Mouse (Mus musculus) brain, embryonic 14.5 days (tissue): Measurements from ENCODE around the gene Akr1b7. TPM values are rescaled to one million over a fixed set of nuclear protein-coding genes. Genes with fewer than 3 reads are reported as not detected.

Source experiments
- DNase-seq: peaks from one replicate; pipeline ENCODE4 v3.0.0-alpha.2; 2011; ENCODE audit warnings: low read depth
- CTCF ChIP-seq: fragments of 200-500 bp; IDR thresholded peaks from 2 replicates; pipeline ENCODE4 v1.5.1; 2012; ENCODE audit warnings: inconsistent platforms, mild to moderate bottlenecking, moderate library complexity, borderline replicate concordance; ENCODE audit not compliant: insufficient read depth, insufficient read length; ENCODE audit errors: extremely low read depth
- POLR2A ChIP-seq: fragments of 200-500 bp; IDR thresholded peaks from 2 replicates; pipeline ENCODE4 v1.6.1; 2012; ENCODE audit warnings: mild to moderate bottlenecking, inconsistent platforms, borderline replicate concordance; ENCODE audit not compliant: poor library complexity, insufficient read depth, insufficient read length, severe bottlenecking; ENCODE audit errors: extremely low read depth
- polyA plus RNA-seq: library from polyadenylated mRNA; depleted of rRNA; stranded (reverse); fragments of >200 nt; gene quantifications from 2 replicates; pipeline ENCODE4 v1.2.3, GENCODE M21; 2012; rRNA removed

Akr1b7 gene
- polyA plus RNA-seq, 1 experiment: 0.05 TPM

- TF ChIP-seq CTCF (no peak), POLR2A (no peak)
- DNase-seq: no peak
Measured at GRCm38 (mm10) chr6:34441556-34442257, 29.6 kb downstream of the Akr1b7 start.

- TF ChIP-seq POLR2A (no peak), CTCF (no peak)
- no peak for DNase-seq
Measured at GRCm38 (mm10) chr6:34443791-34444190, 31.7 kb downstream of the Akr1b7 start.

- TF ChIP-seq POLR2A (no peak), CTCF (peak; percentile 84; the same call in 1 of the 2 replicates)
- peak; percentile 91 for DNase-seq
Measured at GRCm38 (mm10) chr6:34447961-34448360, 35.8 kb downstream of the Akr1b7 start.

- TF ChIP-seq CTCF: no peak
- no peak for DNase-seq
Measured at GRCm38 (mm10) chr6:34448696-34449095, 36.6 kb downstream of the Akr1b7 start.

- TF ChIP-seq CTCF: no peak
- no peak for TF ChIP-seq POLR2A
- no peak for DNase-seq
Measured at GRCm38 (mm10) chr6:34452963-34453770, 41.0 kb downstream of the Akr1b7 start.

GRCm38 (mm10) chr6:34459456-34459855 lies 47.3 kb downstream of the Akr1b7 start:
- no peak for TF ChIP-seq CTCF
- TF ChIP-seq POLR2A: no peak
- no peak for DNase-seq

GRCm38 (mm10) chr6:34460651-34461050 lies 48.5 kb downstream of the Akr1b7 start:
- no peak for DNase-seq
- TF ChIP-seq CTCF: no peak
- no peak for TF ChIP-seq POLR2A

GRCm38 (mm10) chr6:34463582-34463981 lies 51.4 kb downstream of the Akr1b7 start:
- TF ChIP-seq POLR2A: no peak
- TF ChIP-seq CTCF: no peak
- DNase-seq: no peak

- TF ChIP-seq POLR2A (no peak), CTCF (no peak)
- no peak for DNase-seq
Measured at GRCm38 (mm10) chr6:34471434-34472110, 59.4 kb downstream of the Akr1b7 start.

Other genes starting within 250 kb of the Akr1b7 start
- 39.9 and 40.8 TPM in 2 replicates for gene Slc35b4, start 235.2 kb upstream of the Akr1b7 start, polyA plus RNA-seq
- 88.4 and 99.9 TPM in 2 replicates for gene Akr1b3, start 94.9 kb upstream of the Akr1b7 start, polyA plus RNA-seq
- 3.1 and 3.9 TPM in 2 replicates for gene Akr1b8, start 58.2 kb upstream of the Akr1b7 start, polyA plus RNA-seq
- gene Akr1b10, start 28.1 kb upstream of the Akr1b7 start, polyA plus RNA-seq: 6.7 and 7.3 TPM in 2 replicates
- 82.4 and 89.7 TPM in 2 replicates for gene Bpgm, start 63.9 kb downstream of the Akr1b7 start, polyA plus RNA-seq
- 32.9 and 46.2 TPM in 2 replicates for gene Cald1, start 186.2 kb downstream of the Akr1b7 start, polyA plus RNA-seq